Mouse (Mus musculus): ENCODE data around the gene Gad2.
A peak's percentile ranks its signal among the peaks of the same experiment; 100 is the strongest.
"Not testable (repeated sequence)": the region's sequence is repeated elsewhere in the genome, so short reads cannot be mapped to it uniquely, and the experiment has no call there.

Gene Gad2

DNA sequence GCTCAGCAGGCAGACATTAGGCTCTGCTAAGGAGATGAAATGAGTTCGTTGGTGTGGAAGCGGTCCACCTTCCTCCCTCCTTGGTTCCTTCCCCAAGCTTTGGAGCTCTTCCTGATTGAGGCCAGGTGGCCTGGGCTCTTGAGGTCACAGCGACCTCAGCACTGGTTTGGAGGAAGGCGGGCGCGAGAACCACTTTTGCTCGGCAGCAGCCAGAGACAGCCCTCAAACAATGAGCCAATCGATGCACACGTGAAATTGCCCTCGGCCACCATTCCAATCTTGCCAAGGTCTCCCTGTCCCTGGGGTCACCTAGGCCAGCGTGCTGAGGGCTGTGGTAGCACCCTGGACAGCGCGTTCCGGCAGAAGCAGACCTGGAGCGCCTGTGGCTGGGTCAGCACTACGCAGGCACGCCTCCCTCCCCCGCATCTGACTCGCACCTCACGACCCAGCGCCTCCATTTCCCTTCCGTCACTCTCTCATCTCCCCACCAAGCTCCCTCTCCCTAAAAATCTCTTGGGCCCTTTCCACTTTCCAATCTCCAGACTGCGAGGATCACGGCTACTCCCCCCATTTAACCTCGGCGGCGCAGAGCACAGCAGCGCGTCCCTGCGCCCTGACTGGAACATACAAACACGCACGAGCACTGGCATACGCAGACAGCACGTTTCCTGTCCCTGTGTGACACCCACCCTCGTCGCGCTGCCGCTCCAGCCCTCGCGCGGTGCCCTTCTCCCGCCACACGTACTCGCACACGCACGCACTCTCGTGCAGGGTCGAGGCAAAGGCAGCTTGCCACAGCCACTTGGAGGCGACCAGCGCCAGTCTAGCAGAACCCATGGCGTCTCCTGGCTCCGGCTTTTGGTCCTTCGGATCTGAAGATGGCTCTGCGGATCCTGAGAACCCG, at the start of gene Gad2:
Gene Gad2 (plus strand): TSS at position 378 of the 904 bp plus-strand sequence.
- no peak for DNase-seq

- DNase-seq: not testable (repeated sequence)
Observed at GRCm38 (mm10) chr2:22587469-22588169, 34.4 kb upstream of the Gad2 start.

DNA sequence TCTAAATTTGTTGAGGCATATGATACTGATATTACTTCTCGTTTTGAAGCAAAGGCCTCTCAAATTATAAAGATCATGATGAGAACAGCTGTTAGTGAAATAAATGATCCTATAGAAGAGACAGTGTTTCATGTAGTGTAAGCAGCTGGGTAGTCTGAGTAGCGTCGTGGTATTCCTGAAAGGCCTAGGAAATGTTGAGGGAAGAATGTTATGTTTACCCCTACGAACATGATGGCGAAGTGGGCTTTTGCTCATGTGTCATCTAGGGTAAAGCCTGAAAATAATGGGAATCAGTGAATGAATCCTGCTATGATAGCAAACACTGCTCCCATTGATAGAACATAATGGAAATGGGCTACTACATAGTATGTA, 33.8 kb upstream of the Gad2 start:
- DNase-seq: not testable (repeated sequence)

DNA sequence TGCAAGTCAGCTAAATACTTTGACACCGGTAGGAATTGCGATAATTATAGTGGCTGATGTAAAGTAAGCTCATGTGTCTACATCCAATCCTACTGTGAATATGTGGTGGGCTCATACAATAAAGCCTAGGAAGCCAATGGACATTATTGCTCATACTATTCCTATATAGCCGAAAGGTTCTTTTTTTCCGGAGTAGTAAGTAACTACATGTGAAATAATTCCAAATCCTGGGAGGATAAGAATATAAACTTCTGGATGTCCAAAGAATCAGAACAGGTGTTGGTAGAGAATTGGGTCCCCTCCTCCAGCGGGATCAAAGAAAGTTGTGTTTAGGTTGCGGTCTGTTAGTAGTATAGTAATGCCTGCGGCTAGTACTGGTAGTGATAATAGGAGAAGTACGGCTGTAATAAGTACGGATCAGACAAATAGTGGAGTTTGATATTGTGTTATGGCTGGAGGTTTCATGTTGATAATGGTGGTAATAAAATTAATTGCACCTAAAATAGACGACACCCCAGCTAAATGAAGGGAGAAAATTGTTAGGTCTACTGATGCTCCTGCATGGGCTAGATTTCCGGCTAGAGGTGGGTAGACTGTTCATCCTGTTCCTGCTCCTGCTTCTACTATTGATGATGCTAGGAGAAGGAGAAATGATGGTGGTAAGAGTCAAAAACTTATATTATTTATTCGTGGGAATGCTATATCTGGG, 33.2 kb upstream of the Gad2 start:
- DNase-seq: not testable (repeated sequence)

- not testable (repeated sequence) for DNase-seq
Observed at GRCm38 (mm10) chr2:22589382-22590205, 32.4 kb upstream of the Gad2 start.

DNA sequence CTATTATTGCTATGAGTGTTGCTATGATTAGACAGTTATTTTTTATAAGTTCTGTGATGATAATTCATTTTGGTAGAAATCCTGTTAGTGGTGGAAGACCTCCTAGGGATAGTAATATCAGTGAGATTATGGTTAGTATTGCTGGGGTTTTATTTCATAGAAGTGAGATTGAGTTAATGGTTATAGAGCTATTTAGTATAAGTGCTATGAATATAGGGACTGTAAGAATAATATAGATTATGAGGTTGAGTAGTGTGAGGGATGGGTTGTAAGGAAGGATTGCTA, 31.9 kb upstream of the Gad2 start:
- no peak for DNase-seq

GRCm38 (mm10) chr2:22617951-22618350, 4.1 kb upstream of the Gad2 start:
- DNase-seq: no peak

GRCm38 (mm10) chr2:22619416-22619815, 2.6 kb upstream of the Gad2 start:
- DNase-seq: no peak

- DNase-seq: no peak
Observed at GRCm38 (mm10) chr2:22620030-22620429, 2.0 kb upstream of the Gad2 start.

- DNase-seq: no peak
Observed at GRCm38 (mm10) chr2:22620534-22620933, 1.5 kb upstream of the Gad2 start.

DNA sequence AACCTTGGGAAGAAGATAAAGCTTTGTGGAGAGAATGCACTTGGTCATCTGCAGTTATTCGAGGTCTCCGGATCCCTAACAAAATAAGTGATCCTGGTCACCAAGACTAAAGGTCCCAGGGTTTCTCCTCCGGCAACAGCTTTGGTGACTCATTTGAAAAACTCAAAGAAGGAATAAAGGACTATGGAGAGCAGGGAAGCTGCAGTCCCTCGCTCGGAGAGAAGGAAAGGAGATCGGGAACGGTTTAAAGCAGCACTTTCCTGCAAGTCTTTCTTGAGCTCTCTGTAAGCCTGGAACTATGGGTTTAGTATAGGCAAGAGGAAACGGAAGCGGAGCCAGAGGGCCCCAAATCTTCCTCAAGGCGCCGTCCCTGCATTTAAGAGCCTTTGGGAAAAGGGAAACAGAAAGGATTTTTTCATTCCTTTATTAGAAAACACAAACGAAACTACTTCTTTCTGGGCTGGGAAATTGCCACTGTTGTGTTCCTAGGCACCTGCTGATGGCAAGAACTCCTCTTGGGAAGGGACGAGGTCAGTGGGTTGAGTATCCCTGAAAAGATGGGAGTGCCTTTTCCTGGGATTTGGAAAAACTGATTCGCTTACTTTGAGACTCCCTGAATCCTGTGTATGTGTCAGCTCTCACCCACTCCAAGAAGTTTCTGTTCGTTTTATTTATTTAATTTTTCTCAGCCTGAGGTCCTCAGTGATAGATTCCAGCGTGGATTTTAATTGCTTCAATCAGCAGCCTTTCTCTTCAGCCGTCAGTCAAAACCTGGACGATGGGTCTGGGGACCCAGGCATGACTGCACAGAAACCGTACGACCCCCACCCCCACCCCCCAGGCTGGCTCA, 802 bp upstream of the Gad2 start:
- no peak for DNase-seq

DNA sequence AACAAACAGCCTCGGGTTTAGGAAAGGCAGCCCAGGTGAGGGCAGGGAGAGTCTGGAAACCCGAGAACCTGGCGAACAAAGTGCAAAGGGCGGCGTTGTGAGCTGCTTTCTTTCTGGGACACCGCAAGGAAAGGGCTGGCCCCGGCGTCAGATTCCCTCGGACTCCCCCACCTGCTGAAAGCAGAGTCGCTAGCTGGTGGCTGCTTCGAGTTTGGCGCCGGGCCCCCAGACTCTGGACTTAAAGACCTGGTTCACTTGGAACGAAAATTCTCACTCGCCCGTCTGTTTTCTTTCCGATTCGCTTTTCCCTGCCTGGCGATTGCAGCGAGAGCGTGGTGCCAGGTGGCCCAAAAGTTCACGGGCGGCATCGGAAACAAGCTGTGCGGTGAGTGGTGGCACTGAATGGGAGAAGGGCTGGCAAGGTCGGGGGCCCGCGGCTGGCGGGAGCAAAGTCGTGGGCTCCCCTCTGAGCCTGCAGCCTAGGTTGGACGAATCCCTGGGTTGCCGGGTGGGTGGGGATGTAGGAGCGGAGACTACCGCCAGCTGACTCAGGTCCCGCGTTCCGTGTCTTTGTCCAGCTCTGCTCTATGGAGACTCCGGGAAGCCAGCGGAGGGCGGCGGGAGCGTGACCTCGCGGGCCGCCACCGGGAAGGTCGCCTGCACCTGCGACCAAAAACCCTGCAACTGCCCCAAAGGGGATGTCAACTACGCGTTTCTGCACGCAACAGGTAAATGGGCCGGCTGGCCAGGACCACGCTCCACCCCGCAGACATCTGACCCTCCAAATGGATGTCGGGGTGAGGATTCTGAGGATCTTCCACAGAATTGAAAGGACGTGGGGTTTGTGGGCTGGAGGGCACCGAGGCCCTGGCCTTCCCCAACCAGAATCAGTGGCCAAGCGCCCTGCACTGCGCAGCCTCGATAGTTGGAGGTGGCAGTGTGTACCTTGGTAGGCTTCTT, 1.4 kb downstream of the Gad2 start:
- DNase-seq: no peak

- DNase-seq: no peak
Observed at GRCm38 (mm10) chr2:22624188-22624975, 2.4 kb downstream of the Gad2 start.

GRCm38 (mm10) chr2:22625096-22625960, 3.3 kb downstream of the Gad2 start:
- no peak for DNase-seq

DNA sequence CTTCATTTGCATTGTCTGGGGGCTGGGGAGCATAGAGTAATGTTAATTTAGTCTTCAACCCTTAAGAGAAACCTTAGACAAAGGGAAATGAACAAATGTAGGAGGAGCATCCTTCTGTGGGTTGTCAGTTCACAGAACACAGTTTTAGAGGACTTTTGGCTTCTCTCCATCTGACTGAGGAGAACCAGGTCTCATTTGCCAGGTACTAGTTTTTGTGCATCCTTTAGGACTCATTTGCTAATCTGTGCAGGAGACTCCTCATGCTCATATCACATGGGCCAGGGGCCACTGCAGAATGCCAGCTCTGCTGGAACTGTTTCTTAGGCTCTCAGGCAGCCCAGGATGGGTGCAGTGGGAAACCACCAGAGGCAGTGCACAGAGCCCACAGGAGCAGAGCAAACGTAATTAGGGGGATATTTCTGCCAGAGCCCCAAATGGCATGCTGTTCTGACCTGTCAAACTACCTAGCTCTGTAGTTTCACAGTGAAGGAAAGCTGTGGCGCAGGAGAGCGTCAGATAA, 5.2 kb downstream of the Gad2 start:
- DNase-seq: no peak

GRCm38 (mm10) chr2:22627819-22628432, 5.9 kb downstream of the Gad2 start:
- DNase-seq: no peak

DNA sequence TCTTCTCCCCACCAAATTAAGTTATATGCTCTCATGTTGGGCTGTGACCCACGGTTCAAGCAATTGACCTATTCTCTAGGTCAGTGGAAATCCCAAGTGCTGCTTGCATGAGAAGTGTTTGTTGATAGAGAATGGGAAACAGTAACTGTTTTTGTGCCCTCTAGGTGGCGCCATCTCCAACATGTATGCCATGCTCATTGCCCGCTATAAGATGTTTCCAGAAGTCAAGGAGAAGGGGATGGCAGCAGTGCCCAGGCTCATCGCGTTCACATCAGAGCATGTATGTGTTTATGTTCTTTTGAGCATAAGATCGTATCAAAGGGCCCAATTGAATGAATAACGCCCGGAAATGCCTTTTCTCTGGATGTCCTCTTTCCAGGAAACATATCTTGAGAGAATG, 12.8 kb downstream of the Gad2 start:
- peak in 1 of 2 experiments; percentile 13 for DNase-seq

DNA sequence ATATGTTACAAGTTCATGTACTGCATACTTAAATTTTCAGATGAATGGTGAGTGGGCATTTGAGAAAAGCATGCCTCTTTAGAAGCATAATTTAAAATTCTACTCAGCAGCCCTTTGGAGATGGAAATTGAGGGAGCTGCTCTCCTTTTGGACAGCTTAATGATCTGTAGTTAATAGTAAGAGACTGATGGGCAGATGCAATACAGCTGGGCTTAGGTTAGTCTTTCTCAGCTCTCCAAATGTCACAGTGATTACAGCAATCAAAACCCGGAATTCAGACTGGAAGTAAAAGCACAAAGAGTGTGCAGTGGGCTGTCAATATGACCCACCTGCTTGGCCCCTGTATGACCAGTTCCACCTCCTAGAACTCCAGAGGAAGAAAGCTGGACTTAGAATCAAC, 24.1 kb downstream of the Gad2 start:
- DNase-seq: no peak
